Mouse (Mus musculus): Measurements from ENCODE around the gene Gm14403.
"Not testable (repeated sequence)": the region's sequence is repeated elsewhere in the genome, so short reads cannot be mapped to it uniquely, and the experiment has no call there.

DNA sequence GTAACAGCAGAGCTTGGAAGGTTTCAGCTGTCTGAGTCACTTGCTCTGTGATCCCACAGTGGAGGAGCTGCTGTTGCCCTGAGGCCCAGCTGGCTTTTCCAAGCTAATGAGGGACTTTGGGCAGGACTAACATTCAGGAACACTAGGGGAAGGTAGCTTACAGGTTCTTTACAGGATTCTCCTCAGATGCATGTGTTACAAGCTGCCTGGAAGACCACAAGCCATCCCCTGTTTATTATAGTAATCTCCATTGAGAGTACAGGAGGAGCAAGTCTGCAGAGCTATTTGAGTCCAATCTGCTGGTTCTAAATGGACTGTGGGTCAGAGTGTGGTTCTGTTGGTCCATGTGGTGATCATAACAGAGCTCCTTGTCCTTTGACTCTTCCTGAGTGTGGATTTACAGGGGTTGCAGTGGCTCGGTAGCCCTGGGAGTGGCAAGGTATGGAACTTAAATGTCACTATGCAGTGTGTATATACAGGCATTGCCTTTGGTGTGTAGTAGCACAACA lies 7.2 kb downstream of the Gm14403 start:
- TF ChIP-seq TAL1, GATA1 (IDR thresholded peaks at IDR 0.05; ENCODE audit: low read length): not testable (repeated sequence)
